Mouse (Mus musculus): ENCODE data around the gene Ppp1r35.
"Not testable (repeated sequence)": the region's sequence is repeated elsewhere in the genome, so short reads cannot be mapped to it uniquely, and the experiment has no call there.

Ppp1r35 gene

DNA sequence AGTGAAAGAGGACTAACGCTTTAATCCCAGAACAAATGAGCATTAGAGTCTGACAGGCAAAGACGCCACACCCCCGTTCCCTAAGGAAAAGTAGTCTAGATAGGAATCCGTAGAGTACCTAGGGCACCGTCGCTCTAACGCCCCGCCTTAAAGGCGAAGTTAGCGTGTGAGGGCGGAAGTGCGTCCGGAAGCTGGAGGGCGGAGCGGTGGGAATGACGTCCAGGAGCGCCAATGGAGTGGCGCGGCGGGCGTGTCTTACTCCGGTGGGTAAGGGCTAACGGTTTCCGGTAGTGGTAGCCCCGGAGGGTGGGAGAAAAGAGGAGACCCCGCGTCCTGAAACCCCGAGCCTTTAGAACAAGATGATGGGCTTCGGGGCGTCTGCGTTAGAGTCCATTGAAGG is at the start of gene Ppp1r35:
Ppp1r35 (plus strand) TSS at position 215 of the 400 bp plus-strand sequence.
- DNase-seq (ENCODE audit: low spot score) = peak; percentile 96

DNA sequence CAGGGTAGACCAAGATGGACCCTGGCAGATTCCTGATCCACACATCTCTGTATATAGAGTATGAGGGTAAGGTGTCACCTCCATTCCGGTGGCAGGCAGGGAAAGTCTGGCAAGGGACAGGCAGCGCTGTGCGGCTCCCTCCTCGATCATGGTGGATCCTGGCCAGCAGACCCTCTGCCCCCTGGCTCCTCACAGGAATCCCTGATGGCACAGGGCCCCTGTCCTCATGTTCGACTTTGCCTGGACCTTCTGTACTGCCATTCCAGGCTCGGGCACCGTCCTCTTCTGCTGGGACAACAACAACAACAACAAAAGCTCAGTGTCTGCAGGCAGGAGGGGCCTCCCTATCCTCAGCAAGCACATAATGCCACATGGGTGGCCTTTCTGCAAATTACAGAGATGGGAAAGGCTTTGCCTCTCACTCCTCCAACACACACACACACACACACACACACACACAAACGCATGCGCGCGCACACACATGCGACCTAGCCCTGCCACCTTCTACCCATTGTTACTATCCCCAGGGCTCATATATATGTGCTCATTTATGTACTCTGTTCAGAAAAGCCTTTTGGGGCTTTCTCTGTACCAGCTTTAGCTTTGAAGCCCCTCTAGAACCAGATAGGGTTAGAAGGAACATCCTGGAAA is 44.9 kb upstream of the Ppp1r35 start:
- no peak for DNase-seq (ENCODE audit: low spot score)

DNA sequence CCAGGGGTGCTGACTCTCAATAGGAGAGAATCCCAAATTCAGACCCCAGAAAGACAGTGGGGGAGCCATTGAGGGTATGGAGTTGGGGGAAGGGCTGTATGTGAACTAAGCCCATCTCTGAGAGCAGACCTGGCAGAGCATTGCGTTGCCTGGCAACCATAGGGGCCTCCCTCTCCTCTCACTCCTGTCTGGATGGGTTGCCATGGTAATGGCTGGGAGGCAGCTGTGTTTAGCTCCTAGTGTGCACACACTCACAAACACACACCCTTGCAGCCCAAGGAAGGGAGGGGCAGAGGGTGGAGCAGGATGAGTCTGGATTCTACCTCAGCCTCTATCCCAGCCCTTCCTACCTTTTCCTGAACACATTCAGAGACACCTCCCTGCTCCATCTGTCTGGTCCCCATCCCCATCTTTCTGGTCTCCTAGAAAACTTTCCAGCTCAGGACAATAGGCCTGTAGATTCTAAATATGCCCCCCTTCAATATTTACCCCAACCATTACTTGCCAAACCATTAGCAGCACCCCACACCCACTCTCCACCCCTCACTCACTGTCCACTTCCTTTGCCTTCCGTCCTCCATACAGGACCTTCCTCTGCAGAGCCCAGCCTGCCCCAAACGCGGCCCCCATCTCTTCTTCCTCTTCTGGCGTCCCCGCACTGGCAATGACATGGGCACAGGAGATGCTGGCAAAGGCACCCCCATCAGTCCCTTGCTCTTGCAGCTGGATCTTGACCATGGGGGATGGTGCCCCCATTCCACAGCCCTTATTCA is 44.2 kb upstream of the Ppp1r35 start:
- no peak for DNase-seq (ENCODE audit: low spot score)

DNA sequence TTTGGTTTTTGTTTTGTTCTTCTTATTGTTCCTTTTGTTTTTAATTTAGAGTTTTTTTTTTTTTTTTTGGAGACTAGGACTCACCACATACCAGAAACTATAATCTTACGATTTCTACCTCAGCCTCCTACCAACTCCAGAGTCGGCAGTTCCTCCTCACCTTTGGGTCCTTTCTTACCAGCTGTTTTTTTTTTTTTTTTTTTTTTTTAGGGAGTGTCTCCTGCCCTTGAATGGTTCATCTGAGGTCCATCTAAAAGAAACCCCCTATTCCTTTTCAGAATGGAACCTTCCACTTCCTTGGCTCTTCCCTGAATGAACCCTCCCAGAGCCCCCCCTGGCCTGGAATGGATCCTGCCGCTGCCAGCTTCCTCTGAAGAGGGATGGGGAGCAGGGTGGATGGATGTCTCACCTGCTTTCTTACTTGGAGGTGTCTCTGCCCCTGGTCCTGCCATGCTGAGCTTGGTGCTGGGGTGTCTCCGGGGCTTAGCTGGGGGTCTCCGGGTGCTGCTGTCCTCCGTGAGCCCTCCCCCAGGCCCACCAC is 41.2 kb upstream of the Ppp1r35 start:
- no peak for DNase-seq (ENCODE audit: low spot score)

DNA sequence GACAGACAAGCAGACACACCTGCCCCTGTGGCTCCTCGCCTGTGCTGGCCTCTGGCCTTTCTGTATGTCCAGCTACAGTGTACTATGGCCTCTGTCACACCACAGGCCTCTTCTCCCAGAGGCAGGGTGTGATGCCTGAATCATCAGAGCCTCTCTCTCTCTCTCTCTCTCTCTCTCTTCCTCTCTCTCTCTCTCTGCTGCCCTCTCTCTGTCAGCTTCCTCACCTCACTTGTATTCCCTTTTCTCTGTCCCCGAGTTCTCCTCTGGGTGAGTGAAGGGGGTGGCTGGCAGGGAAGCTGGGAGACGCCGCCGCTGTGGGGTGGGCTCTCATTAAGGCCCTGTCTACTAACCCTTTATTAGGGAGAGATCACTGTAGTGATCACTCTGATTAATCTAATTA is 40.1 kb upstream of the Ppp1r35 start:
- DNase-seq (ENCODE audit: low spot score) = no peak

DNA sequence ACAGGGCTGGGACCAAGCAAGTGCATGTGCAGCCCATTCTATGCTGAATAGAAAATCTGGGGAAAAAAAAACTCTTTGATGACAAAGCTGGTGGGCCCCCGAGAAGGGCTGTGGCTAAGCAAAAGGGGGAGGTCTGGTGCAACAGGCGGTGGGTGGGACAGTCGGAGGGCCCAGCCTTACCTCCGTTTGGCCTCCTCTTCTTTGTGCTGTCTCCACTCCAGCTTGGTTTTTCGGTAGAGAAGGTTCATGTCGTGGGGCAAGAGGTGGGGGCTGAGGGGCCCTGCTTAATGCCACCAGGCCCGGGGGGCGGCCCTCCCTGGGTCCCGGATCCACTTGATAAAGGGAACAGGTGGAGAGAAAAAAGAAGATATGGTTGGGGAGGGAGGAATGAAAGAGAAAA is 39.2 kb upstream of the Ppp1r35 start:
- DNase-seq (ENCODE audit: low spot score) = no peak

DNA sequence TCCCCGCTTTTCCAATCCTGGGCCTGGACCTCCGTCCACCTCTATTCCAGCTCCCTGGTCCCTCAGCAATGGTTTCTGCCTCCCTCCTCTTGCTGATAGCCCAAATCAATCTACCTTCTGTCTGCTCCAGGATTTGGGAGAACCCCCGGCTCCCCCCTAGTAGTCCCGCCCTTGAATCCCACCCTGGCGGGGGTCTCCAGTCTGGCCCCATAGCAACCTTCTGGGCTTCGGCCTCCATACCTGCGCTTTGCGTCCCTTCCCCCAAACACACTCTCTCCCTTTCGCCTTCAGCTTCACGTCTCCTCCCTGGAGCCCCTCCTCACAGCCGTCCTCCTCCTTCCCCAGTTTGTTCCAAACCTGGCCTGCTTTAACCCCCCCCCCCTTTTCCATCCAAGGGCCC is 38.1 kb upstream of the Ppp1r35 start:
- DNase-seq (ENCODE audit: low spot score) = no peak

DNA sequence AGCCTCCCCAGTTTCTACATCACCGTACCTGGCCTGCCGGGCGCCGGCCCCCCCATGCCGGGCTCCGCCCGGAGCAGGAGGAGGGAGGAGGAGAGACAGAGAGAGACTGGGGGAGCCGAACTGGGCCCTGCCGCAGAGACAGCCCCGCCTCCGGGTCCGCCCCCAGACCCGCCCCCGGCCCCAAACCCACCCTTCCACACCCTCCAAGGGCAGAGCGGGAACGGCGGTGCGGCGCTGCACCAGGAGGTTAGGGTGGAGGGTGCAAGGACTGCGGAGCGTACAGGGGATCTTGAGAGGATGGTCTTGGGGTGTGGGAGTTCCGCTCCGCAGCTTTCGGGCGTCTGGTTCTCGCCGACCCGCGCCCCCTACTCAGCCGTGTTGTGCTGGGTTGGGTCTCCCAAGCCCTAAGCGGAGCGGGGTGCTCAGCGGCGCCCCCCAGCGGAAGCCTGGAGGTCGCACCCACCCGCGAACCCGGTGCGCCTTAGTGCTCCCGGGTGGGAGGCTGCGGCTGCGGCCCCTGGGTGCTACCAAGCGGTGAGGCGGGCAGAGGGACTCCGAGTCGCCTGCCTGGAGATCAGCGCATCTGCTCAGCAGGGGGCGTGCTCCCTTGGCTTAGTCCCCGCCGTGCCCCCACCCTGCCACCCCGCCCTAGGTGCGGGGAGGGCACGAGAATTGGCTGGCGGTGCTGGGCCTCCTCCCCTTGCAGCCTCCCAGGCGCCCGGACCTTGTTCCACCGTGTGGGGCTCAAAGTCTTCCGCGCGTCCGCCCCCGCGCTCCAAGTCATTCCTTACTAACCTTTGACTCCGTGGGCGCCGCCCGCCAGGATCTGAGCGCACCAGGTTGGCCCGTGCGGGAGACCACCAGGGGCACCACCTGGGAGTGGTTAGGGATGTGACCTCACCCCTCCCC is 37.4 kb upstream of the Ppp1r35 start, which contains the start of gene Nyap1:
Nyap1 (minus strand) TSS at position 585 of the 909 bp plus-strand sequence.
- peak; percentile 85 for DNase-seq (ENCODE audit: low spot score)

DNA sequence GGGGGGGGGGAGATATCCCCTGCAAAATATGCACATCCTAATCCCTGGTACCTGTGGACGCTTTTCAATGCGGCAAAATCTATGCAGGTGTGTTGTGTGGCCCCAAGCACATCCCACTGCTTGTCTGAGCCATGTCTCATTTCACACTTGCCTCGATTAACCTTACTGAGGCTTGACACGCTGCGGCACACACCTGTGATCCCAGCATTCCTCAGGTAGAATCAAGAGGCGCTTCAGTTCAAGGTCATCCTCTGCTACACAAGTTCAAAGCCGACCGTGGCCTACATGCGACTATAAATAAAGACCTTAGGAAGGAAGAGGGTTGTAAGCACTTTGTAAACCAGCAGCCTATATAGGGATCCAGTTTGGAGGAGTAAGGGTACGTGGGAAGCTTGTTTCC is 36.6 kb upstream of the Ppp1r35 start:
- no peak for DNase-seq (ENCODE audit: low spot score)

DNA sequence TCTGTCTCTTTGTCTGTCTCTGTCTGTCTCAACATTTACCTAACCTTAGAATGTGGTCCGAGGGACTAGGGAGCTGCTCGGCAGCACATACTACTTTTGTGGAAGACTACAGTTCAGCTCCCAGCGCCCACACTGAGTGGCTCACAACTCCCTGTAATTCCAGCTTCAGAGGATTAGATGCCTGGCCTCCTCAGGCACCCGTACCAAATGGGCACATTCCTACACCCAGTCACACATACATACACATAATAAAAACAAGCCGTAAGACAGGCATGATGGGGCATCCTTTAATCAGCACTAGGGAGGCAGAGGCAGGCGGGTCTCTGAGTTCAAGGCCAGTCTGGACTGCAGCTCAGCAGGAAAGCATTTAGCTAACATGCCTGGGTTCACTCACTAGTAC is 35.8 kb upstream of the Ppp1r35 start:
- DNase-seq (ENCODE audit: low spot score) = no peak

DNA sequence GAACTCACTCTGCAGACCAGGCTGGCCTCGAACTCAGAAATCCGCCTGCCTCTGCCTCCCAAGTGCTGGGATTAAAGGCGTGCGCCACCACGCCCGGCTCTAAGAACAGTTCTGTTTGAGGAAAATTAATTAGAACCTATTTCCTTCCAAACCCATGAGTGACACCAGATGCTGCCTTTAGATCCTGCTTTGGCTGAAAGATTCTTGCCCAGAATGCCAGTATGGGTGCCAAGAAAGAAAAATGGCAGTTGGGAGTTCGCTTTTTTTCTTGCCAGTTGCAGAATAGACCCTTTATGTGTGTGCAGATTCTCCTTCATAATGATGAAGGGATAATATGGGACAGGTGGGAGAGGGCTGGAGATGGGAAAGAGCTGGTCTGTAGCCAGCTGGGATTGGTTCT is 34.5 kb upstream of the Ppp1r35 start:
- DNase-seq (ENCODE audit: low spot score) = no peak

DNA sequence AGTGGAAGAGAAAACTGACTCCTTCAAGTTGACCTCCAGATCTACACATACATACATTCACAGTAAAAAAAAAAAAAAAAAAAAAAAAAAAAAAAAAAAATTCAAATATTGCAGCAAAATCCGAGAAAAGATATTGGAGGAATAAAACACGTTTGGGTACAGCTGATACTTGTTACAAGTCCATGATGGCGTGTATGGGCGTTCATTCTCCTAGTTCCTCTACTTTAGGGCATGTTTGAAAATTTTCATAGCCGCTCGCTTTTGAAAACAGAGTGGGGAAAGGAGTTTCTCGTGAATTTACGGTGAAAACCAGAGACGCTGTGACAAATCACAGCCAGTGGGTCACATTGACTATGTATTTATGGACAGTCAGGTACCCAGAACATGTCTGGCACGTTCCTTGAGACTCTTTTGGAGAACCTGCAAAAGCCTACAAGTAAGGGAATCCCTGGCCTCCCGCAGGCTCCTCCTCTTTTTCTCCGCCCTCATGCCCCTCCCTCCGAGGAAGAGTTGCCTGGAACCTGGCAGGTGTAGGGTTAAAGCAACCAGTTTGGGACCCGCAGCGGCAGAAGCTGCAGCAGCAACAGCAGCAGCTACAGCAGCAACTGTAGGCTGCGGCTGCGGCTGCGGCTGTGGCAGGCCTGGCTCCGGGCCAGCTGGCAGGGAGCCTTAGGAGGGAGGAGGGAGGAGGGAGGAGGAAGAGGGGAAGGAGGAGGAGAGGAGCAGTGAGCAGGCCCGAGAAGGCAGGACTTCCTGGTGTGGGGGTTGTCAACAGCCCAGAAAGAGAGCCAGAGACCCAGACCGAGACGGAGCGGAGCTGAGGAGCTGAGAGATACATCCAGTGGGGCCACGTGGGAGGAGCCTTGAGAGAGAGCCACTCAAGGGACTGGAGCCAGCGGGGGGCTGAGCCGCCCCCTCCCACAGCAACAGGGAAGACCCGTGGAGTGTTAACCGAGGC is 33.2 kb upstream of the Ppp1r35 start, which contains the start of gene Tsc22d4:
Tsc22d4 (plus strand) TSS at position 517 of the 958 bp plus-strand sequence.
- peak; percentile 91 for DNase-seq (ENCODE audit: low spot score)

DNA sequence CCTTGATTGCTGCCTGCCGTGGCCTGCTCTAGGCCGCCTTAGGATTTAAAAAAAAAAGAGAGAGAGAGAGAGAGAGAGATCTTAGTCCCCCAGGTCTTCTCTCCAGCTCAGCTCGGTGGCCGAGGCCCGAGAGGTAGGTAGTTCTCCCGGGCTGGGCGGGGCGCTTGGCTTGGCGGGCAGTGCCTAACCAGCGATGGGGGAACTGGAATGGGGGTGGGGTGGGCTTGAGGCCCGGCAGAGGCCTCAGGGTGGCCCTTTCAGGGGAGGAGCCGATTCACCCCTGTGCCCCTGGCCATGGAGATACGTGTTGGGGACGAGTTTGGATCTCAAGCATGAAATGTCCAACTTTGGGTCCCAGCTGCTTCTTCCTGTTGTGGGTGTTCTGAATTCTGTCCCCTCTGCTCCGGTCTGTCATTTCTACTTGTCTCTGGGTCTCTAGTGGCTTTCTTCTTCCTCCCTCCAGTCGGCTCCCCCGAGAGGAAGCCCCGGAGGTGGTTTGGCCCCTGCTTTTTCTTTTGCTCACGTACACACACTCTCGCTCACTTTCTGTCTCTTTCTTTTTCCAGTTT is 32.3 kb upstream of the Ppp1r35 start:
- DNase-seq (ENCODE audit: low spot score) = peak; percentile 78

DNA sequence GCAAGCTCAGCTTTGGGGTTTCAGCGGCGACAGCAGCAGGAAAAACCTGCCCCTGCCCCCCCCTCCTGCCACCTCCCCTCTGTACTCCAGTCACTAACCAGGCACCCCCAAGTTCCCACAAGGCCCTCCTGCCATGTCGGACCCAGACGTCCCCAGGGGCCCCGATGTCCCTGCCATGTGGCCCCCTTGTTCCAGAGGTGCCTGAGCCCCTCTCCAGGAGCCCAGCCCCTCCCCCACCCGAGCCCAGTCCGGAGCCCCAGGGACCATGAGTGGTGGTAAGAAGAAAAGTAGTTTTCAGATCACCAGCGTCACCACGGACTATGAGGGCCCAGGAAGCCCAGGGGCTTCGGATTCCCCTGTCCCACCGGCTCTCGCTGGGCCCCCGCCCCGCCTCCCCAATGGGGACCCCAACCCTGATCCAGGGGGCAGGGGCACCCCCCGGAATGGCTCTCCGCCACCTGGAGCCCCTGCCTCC is 31.8 kb upstream of the Ppp1r35 start:
- no peak for DNase-seq (ENCODE audit: low spot score)

DNA sequence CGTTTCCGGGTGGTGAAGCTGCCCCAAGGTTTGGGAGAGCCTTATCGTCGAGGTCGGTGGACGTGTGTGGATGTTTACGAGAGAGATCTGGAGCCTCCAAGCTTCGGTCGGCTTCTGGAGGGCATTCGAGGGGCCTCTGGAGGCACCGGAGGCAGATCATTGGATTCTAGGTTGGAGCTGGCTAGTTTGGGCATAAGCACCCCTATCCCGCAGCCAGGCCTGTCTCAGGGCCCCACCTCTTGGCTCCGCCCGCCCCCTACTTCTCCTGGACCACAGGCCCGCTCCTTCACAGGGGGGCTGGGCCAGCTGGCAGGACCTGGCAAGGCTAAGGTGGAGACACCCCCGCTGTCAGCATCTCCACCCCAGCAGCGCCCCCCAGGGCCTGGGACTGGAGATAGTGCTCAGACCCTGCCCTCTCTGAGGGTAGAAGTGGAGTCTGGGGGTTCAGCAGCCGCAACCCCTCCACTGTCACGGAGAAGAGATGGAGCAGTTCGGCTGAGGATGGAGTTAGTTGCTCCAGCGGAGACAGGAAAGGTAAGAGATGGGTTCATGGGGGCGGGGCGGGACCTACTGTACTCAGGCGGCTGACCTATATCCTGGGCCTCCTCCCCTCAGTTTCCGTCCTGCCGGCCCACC is 31.2 kb upstream of the Ppp1r35 start:
- no peak for DNase-seq (ENCODE audit: low spot score)

DNA sequence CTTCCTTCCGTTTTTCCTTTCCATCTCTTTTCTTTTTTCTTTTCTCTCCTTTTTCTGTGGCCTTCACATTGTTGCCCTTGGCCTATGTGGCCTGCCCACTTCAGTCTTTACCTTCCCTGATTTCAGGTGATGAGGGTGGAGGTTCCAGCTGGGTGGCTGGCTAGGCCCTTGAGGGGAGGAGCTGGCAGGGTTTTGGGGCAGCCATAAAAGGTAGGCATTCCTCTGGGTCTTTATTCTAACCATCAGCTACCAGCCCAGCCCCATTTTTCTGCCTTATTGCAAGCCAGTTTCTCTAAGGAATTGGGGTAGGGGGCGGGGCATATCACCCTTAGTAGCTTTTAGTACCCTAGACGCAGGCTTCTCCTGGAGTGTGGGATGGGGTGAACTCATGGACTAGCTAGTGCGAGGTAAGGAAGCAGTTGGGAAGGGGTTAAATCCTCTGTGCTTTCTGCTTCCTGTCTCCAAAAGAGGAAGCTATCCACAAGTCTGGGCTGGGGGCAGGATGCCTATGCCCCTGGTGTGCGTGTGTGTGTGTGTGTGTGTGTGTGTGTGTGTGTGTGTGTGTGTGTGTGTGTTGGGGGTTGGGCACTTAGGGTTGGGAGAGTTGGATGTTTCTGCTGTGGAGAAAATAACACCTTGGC is 30.4 kb upstream of the Ppp1r35 start:
- no peak for DNase-seq (ENCODE audit: low spot score)

DNA sequence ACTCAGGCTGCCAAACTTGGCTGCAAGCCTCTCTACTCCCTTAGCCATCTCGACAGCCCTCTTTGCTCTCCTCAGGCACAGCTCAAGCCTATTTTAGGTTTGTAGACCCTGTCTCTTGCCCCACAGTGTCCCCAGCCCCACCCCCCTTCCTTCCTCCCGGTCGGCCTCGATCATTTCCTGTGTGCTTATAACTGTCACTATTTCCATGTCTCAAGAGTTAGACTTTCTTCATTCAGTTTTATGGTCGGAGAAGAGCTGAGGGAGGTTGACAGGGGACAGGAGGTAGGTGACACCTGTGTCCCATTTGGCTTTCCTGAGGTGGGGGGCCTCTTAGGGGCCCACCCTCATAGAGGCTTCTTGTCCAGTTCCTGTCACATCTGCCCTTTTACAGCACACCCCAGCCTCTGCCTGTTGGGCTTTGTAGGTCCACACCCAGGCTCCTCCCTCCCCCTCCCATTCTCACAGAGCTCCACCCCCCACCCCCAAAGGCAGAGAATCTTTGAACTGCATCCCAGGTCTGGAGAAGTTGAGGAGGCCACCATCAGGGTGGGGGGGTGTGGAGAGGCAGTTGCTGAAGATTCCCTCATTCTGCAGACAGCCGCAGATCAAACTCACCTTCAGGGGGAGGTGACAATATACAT is 29.3 kb upstream of the Ppp1r35 start:
- DNase-seq (ENCODE audit: low spot score) = no peak

DNA sequence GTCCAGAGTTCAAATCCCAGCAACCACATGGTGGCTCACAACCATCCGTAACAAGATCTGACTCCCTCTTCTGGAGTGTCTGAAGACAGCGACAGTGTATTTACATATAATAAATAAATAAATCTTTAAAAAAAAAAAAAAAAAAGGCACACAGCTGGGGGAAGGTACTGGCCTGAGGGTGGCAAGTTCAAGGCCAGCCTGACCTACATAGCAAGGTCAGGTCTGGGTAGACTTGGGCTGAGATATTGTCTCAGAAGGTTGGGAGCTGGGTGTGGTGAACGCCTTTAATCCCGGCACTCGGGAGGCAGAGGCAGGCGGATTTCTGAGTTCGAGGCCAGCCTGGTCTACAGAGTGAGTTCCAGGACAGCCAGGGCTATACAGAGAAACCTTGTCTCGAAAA is 28.4 kb upstream of the Ppp1r35 start:
- not testable (repeated sequence) for DNase-seq (ENCODE audit: low spot score)

All from testis, postnatal 14 days (tissue).